Mouse (Mus musculus) bone marrow, adult 2 months (tissue): Measurements from ENCODE around the gene Krtap12-1. TPM values are rescaled to one million over a fixed set of nuclear protein-coding genes. Genes with fewer than 3 reads are reported as not detected.
"Not testable (repeated sequence)": the region's sequence is repeated elsewhere in the genome, so short reads cannot be mapped to it uniquely, and the experiment has no call there.

Source experiments
- H3K27ac ChIP-seq: fragments of 200-500 bp; 2 replicates; pipeline ENCODE4 v1.5.1; 2012; ENCODE audit warnings: low read depth, mild to moderate bottlenecking, control low read depth, inconsistent platforms, low read length; ENCODE audit not compliant: control insufficient read depth, poor library complexity, insufficient read depth
- H3K4me1 ChIP-seq: fragments of 200-500 bp; 2 replicates; pipeline ENCODE4 v1.6.1; 2011; ENCODE audit warnings: low read length; ENCODE audit not compliant: control insufficient read depth, insufficient read depth
- H3K4me3 ChIP-seq: fragments of 200-500 bp; replicated peaks from 2 replicates; pipeline ENCODE3; 2011; ENCODE audit warnings: mild to moderate bottlenecking, low read depth, low read length, control low read depth; ENCODE audit not compliant: control insufficient read depth
- CTCF ChIP-seq: fragments of 200-500 bp; IDR thresholded peaks from 2 replicates; pipeline ENCODE4 v1.5.1; 2011; ENCODE audit warnings: low read length, control low read depth; ENCODE audit not compliant: control insufficient read depth, insufficient read depth
- POLR2A ChIP-seq: fragments of 200-500 bp; IDR thresholded peaks from 2 replicates; pipeline ENCODE4 v1.6.1; 2011; ENCODE audit warnings: low read depth, mild to moderate bottlenecking, control low read depth, low read length, borderline replicate concordance; ENCODE audit not compliant: control insufficient read depth
- WGBS: fragments of 180-500 bp; shearing (Covaris S2); methylation state at CpG from one replicate; pipeline ENCODE4 v1.1.7; 2018; 5-methylcytosine and 5-hydroxymethylcytosine counted together
- polyA plus RNA-seq: library from polyadenylated mRNA; stranded (reverse); fragments of >200 nt; gene quantifications from 2 replicates; pipeline ENCODE4 v1.2.4, GENCODE M21; 2011; ENCODE audit warnings: low replicate concordance; ENCODE audit not compliant: missing spikeins, insufficient read depth, insufficient read length

The Krtap12-1 gene
- polyA plus RNA-seq: not detected in 2 replicates

DNA sequence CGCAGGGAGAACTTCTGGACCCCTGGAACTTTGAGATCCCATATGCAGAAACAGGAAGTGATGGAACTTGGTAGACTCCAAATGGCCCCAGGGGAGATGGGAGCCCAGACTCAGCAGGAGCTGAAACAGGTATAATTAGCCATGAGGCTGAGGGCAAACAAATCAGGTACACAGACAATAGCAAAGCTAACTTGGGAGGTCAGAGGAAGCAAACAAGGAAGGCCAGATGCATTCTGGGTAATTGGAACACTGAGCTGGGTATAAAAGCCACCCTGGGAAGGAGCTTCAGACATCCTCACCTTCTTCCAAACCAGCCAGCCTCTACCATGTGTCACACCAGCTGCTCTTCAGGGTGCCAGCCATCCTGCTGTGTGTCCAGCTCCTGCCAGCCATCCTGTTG, at the start of gene Krtap12-1:
TSS of gene Krtap12-1 (plus strand) at position 301 of the 400 bp plus-strand sequence.
- not testable (repeated sequence) for H3K4me1 ChIP-seq, H3K4me3 ChIP-seq, H3K27ac ChIP-seq
- 86% methylated on average over 1 of the region's 1 CpGs for WGBS

DNA sequence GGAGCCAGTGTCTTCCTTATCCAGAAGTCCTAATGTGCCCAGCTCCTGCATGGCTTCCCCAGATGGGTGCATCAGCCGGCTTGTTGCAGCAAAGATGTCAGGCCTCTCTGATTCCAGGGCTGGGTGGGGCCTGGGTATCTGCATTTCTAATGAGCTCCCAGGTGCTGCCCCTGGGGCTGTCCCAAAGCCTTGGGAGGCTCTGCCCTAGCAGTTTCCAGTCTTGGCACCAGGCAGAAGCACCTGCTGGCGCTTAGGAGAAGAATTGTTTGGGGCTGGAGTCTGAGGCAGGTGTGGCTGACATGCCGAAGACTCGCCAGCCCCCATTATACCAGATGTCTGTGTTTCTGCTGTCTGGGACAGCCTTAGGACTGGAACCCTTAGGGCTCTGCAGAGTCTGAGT, 49.7 kb upstream of the Krtap12-1 start:
- Histone ChIP-seq H3K27ac (no peak overlapping the region), H3K4me1 (no peaks in the 10 kb centered on the region), H3K4me3 (no peak overlapping the region)
- WGBS: 81% methylated on average over 4 of the region's 4 CpGs
- no peak for TF ChIP-seq POLR2A
- TF ChIP-seq CTCF: no peak

DNA sequence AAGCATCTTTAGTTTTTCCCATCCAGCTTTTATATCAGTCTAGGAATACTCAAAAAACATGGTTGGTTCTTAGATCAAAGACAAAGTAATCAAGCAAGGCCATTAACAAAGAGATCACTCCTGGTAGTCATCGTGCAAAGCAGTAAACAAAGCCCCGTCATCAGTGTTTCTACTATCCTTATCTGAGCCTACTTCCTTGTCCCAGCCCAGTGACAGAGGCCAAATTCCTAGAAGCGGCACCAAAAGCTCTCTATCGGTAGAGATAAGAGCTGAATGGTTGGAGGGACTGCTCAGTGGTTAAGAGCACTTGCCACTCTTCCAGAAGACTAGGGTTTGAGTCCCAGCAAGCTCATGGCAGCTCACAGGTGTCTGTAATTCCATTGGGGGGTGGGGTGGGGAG, 48.9 kb upstream of the Krtap12-1 start:
- TF ChIP-seq POLR2A (no peak), CTCF (no peak)
- 36% methylated on average over 4 of the region's 4 CpGs for WGBS
- no peak overlapping the region for H3K27ac ChIP-seq
- no peaks in the 10 kb centered on the region for H3K4me1 ChIP-seq
- no peak overlapping the region for H3K4me3 ChIP-seq

DNA sequence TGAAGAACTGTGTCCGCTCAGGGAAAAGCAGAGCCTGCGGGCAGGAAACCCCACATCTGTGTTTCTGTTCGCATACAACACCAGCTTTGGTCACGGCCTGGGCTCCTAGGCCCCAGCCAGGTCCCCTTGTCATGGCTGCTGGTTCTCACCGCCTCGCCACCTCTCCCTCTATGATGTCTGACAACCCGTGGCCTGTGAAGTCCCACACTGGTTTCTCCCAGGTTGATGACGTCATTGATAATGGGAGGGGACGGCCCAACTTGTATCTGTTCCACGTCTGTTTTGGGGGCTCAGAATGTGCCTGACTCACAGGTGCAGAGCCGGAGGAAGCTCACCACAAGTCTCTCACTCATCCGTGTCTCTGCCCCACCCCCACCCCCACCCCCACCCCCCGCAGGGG, 46.6 kb upstream of the Krtap12-1 start:
- Histone ChIP-seq H3K4me1 (no peaks in the 10 kb centered on the region), H3K27ac (no peak overlapping the region), H3K4me3 (no peak overlapping the region)
- TF ChIP-seq POLR2A (no peak), CTCF (no peak)
- 59% methylated on average over 13 of the region's 13 CpGs for WGBS

DNA sequence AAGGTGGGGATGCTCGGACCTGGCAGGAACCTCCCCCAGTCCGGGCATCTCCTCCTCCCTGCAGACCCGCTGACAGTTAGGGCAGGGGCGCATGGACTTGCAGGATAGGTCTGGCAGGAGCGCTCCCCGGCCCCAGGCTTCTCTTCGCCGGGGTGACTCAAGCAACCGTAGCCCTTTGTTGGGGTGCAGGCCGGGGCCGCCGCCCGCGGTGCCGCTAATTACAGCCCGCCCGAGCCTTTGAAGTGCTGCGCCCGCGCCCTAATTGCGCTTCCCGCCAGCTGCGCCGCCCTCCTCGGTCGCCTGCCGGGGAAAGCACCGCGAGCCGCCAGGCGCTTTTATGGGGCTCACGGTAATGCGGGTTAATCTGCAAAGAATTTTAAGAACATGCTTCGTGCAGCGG, 42.8 kb upstream of the Krtap12-1 start:
- Histone ChIP-seq H3K4me1 (no peaks in the 10 kb centered on the region), H3K4me3 (no peak overlapping the region), H3K27ac (no peak overlapping the region)
- 1% methylated on average over 35 of the region's 35 CpGs for WGBS
- no peak for TF ChIP-seq CTCF
- TF ChIP-seq POLR2A: no peak

DNA sequence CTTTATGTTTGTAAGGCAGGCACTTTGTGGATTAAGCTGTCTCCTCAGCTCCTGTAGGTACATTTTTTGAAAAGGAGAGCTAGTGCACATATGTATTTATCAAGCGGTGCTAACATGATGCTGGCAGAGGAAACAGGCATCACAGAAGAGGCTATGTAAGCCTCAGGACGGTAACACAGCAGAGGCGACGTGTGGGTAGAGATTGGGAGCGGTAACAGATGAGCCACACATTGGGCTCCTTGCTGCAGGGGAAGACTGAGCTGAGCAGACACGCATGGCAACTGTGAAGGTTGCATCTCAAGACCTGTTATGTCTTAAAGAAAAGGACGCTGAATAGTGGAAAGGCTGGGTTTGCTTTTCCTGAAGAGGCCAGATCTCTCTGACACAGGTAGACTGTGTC, 37.4 kb upstream of the Krtap12-1 start:
- TF ChIP-seq CTCF (no peak), POLR2A (no peak)
- H3K4me3 ChIP-seq: no peak overlapping the region
- WGBS: 78% methylated on average over 7 of the region's 7 CpGs

DNA sequence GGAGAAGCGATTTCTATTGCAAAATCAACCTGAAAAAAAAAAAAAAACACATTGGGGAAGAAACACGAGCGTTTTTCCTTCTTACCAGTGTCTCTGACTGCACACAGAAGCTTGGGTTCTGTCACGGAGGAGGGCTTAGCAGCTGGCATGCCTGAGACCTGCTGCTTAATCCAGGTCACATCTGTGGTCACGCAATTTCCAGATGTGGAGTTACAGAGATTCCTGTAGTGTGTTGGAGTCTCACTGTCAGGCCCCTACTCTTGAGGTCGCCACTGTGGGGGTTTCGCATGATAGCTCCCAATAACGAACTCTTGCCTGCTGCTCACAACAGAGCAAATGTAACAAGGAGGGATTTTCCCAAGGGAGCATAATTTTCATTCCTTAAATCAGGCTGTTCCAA, 36.2 kb upstream of the Krtap12-1 start:
- Histone ChIP-seq H3K4me3 (no peak overlapping the region), H3K27ac (no peak overlapping the region), H3K4me1 (no peaks in the 10 kb centered on the region)
- WGBS: 39% methylated on average over 8 of the region's 8 CpGs
- TF ChIP-seq CTCF (no peak), POLR2A (no peak)

More for the DNA sequence above, 37.4 kb upstream of the Krtap12-1 start:
- Histone ChIP-seq H3K4me1 (no peaks in the 10 kb centered on the region), H3K27ac (no peak overlapping the region)

DNA sequence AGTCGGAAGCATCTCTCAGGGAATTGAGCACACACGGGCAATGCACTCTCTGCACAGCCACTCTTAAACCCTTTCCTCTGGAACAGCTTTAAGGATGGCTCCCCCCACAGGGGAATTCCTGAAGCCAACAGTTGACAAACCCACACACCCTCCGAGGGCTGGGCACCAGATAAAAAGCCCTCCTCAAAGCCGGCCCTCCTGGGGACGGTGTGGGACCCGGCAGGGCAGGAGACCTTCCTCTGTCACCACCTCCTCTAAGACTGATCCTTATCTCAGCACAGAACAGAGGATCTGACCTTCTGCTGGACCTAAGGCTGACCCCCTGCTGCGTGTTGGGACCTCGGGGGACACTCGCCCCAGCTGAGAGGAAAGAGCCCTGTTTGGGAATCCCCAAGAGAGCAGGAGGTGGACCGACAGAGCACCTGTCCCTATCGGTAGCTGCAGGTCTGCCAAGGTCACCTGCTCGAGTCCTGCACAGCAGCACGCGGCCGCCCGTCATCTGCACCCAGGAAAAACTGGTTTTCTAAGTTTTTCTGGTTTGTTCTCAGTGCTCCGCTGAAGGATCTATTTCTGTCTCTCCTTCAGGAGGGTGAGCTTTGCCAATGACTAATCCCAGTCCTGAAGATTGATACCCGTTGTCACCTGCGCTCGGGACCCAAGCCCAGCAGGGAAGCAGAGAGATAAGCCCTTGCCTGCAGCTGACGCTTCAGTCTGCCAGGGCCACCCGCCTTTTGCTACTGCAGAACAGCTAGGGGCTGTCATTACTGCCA, 34.3 kb upstream of the Krtap12-1 start, which contains the start of gene Tspear:
TSS of gene Tspear (plus strand) at position 675 of the 770 bp plus-strand sequence.
- H3K4me3 ChIP-seq: no peak within 1 kb of the TSS
- no peak within 1 kb of the TSS for H3K27ac ChIP-seq
- WGBS: 13% methylated on average over 22 of the region's 22 CpGs
- no peaks in the 10 kb centered on the region for H3K4me1 ChIP-seq
- no peak for TF ChIP-seq CTCF
- TF ChIP-seq POLR2A: no peak

DNA sequence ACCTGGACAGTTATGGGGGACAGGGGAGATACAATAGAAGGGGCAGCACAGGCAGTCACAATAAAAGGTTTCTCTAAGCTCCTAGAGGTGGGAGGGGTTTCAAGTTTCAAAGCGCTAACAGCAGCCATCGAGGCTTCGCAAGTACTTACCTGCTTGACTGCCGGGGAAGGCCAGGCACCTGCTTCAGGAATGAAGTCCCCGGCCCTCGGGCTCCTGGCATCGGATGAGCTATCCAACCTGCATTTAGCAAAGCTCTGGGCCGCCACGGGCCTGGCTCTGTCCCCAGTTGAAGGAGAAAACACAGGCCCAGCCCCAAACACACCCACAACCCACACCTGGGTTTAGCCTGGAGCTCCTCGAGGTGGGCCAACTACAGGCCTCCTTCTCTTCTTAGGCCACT, 33.4 kb upstream of the Krtap12-1 start:
- no peak overlapping the region for H3K27ac ChIP-seq
- no peaks in the 10 kb centered on the region for H3K4me1 ChIP-seq
- TF ChIP-seq POLR2A (no peak), CTCF (no peak)
- WGBS: 49% methylated on average over 10 of the region's 10 CpGs
- H3K4me3 ChIP-seq: no peak overlapping the region

DNA sequence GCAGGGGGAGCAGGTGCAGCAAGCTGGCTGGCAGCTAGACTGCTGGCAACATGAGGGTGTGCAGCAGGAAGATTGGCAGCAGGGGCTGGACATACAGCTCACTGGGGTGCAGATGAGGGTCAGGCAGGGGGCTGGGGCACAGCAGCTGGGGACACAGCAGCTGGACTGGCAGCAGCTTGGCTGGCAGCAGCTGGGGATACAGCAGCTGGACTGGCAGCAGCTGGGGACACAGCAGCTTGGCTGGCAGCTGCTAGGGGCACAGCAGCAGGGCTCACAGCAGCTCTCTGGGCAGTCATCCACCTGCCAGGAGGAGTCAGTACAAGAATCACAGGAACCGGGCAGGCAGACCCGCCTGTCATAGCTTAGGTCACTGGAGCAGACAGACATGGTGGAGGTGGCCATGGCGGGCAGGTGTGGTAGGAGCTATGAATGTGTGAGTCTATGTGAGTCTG, 30.0 kb upstream of the Krtap12-1 start, which contains the start of gene Gm19402:
TSS of gene Gm19402 (minus strand) at position 402 of the 452 bp plus-strand sequence.
- H3K4me1 ChIP-seq, H3K4me3 ChIP-seq, H3K27ac ChIP-seq: not testable (repeated sequence)
- 69% methylated on average over 3 of the region's 3 CpGs for WGBS
